Mouse (Mus musculus) layer of hippocampus, adult 8-10 months (tissue): ENCODE measurements at regions not wholly inside any gene's neighbourhood (a gene's known extent, or its start where the extent isn't known, plus 50 kb on each side); places are given as distances from the start of the nearest gene placed in this dataset.

Experiments
- DNase-seq, 2 experiments: peaks; one replicate each; pipeline ENCODE4 v3.0.0; 2022; ENCODE audit warnings: low spot score in 2 of 2

DNA sequence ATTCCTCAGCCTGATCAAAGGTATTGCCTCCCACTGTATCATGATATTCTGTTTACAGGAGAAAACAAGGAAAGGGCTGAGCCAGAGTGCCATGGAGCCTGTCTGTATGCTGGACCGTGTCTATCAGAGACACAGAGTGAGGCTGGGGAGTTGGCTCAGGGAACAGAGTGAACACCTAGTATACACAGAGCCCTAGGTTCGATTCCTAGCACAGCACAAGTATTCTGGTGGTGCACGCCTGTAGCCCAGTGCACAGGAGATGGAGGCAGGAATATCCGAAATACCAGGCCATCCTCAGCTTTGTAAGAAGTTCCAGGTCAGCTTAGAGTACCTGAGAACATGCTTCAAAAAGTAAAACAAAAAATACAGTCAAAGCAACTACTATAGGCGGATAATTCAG lies 237.2 kb upstream of the Adgrl2 start:
- no peak for DNase-seq

DNA sequence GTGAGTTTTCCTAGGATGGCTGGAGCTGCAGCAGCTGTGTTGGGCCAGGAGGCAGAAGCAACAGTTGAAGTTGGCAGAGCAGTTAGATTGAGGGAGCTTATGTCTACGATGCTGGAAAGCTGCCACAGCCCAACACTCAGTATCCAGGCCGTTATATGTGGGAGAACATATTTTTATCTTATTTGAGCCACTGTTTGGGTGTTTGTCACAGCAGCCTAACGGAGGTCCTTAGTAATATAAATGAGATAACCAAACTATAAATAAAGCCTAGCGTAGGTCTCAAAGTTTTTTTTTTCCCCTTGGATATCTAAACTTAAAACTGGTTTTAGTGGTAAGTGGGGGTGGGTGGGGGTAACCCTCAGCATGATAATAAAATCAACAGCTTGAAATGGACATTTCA lies 236.4 kb upstream of the Adgrl2 start:
- DNase-seq: no peak

DNA sequence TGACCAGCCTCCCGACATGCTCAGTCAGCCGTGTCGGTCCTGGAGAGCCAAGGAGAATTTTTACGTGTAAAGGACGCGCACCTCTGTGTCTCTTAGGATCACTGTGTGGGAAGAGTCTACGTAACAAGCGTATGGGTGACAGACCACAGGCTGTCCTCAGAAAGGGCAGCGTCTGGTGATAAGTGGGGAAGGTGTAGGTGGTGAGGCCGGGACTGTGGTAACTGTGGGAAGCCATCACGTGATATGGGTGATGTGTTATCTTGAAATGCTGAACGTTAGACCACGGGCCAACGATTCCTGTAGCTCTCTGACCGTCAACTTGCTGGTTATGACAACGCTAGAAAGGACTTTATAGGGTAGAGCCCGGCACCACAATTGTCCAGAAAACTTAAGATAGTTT lies 235.3 kb upstream of the Adgrl2 start:
- DNase-seq: no peak

DNA sequence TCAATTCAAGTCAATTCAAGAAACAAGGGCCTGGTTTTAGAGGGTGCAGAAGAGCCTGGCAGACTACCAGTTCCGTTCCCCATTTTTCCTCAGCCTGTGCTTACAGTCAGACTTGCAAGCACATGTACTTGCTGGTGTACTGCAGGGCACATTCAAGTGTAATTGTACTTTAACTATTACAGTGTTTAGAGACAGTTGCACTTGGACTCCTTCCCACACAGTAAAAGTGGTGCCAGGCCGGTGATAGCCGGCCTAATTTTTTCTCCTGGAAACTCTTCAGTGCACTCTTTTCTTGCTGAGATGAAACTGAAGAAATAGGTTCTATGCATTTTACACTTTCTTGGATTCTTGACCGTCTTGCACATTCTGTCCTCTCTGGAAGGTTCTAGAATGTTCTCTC lies 233.9 kb upstream of the Adgrl2 start:
- no peak for DNase-seq

DNA sequence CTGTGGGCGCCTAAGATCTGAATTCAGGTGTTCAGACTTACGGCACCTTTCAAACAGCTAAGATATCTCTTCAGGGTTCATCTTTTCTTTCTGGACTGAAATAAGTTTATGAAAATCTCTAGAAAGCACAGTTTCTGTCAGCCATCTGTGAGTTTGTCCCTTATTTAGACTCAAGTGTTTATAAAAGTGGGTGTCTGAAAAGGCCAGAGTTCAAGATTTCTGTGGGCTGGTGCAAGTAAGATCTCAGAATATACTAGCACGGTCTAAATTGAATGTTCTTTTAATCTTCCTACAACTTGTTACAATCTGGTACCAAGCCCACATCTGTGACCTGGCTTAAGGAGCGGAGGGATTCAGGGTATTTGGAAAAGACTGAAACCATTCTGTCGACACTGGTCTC lies 233.4 kb upstream of the Adgrl2 start:
- no peak for DNase-seq

DNA sequence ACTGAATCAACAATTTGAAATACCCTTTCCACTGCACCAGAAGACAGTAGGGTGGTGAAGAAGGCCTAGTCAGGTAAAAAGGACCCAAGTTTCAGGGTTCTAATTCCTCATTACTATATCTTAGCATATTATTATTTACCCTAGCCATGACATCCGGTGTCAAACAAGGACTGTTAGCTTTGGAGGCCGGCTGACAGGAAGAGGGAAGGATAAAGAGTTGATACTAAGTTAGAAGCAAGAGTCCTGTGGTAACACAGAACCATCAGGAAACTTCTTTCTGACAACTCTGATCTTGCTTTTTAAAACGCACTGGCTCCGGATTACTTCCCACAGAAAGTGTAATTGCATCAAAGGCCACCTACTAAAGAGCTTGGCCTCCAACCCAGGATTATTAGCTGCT lies 230.6 kb upstream of the Adgrl2 start:
- DNase-seq: no peak

DNA sequence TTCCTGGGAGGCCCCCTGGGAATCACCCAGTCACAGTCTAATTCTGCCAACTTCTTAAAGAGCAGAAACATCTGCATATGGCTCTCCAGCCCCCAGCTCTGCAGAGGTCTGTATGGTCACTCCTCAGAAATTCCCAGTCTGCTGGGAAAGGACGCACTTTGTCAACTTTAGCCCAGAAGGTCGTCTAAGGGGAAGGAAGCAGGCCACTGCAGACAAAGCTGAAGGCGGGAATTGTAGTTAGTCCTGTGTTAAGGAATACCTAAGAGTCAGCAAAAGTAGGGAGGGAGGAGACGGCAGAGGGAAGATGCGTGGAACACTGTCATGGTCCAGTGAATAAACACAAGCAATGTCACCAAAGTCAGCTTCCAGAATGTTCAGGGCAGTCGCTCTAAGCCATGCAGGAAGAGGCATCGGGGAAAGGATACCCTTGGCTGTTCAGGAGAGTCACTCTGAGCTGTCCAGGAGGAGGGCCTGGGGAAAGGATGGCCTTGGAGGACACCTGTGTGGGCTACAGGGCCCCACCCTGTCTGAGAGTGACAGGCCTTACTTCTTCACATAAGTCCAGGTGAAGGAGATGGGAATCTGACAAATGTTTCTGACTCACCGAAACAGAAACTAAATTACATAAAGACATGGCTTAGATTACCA lies 230.1 kb upstream of the Adgrl2 start:
- DNase-seq: no peak

DNA sequence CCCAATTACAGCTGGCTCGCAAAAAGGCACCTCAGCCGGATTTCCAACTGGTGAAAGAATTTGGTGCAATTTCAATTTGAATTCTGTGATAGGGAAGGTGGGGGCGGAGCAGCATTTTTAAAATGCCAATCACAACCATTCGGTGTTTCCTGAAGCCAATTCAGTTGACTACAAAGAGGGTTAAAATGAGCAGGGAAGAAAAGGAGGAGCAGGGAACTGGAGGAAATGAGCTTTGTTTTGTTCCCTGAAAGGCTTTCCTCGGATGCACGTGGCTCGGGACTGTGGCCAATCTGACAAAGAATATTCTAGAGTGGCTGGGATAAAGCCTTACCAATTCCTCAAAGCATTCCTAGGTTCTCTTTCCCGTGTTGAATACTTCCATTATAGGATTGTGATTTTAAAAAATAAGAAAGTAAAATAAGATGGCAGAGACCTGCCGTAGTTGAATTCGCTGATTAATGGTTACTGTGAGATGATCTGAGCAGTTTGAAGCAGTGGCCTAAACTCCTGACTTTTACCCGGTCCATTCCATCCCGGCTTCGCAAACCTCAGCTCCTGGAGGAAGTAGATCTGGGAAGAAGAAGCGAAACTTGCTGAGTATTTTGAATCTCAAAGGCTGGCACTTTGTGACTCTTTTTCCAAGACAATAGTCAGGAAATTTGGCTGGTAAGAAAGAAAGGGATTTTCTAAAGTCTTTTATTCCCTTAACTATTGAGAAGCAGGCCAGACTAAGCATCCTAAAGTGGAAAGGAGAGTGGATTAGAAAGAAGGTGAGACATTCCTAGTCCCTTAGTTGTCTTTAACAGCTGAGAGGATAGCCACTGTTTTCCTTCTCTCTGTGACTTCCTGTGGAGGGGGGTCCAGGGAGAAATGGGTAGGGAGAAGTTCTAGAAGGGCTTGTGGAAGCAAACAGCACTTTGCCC lies 229.3 kb upstream of the Adgrl2 start:
- DNase-seq: peak in 1 of 2 experiments; percentile 6

DNA sequence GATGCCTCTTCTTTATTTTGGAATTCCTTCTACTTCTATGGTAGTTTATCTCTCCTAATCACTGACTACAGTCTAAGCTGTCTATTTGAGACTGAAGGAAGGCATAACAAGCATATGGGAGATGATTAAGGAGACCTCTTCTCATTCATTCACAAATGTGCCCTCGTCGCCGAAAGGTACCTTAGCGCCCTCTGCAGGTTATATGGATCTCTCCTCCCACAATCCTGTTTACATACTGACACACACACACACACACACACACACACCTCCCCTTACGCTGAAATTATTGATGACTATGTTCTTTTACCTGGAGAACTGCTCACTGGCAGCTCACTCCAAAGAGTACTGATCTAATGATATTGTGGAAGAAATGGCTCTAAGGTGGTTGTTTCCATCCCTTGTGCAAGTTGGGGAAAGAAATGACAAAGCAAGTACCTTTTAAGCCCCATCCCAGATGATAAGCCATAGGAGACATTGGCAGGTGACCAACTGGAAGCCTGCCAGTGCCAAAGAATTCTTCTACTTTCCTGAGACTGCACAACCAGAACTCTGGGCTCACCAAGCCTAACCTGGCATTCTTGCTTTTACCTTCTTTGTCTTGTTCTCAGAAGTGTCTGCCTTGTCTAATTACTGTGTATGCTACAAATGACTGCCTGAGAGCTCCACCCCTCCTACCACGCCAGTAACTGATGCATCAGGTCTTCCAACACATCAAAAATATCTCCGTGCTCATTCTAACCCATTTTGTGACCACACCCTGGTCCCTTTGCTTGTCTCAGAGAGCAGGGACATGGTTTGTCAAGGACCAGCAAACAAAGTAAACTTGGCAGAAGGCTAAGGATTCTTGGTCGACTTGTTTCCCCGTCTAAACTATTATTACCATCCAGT lies 227.8 kb upstream of the Adgrl2 start:
- no peak for DNase-seq

DNA sequence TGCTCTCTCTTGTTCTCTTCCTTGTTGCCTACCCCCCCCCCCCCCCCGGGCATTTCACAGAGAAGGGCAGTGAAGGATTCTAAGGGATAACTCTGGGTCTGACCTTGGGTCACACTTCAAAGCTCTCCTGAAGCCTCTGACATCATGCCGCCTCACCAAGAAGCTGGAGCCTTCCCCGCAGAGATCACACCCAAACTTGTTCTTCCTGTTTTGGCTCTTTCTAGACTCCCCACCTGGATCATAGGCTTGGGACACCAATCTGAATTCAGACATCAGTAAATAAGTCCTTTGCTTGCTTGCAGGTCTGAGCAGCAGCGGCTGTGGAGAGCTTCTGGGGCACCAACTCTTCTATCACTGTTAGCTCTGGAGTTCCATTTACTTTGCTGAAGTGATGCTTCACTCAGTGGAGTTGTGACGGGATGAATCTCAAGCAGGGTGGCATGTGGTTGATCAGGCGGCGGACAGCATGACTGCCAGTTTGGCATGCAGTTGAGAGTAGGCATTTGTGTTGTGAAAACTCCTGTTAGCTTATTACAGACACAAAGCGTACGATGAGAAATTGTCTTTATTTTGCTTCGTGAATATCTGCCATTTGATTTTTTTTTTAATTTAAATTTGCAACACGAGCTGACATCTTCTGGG lies 226.5 kb upstream of the Adgrl2 start:
- DNase-seq: peak; percentile 45 to 52

DNA sequence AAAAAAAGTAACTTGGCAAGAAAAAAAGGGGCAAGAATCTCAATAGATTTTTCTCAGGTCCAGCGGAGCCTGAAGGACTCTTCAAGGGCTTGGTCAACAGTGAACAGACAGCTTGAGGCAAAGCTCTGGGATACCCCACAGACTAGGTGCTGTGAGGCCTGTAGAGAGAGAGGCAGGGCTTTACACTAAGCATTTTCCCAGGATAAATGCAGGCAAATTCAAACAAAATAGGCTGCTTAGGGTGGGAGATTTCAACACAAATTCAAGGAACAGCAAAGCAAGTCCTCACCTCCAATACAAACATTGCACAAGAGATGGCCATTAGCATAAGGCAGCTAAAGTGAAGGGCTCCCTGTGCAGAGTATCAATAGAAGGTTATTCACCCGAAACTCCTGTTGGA lies 225.3 kb upstream of the Adgrl2 start:
- no peak for DNase-seq

DNA sequence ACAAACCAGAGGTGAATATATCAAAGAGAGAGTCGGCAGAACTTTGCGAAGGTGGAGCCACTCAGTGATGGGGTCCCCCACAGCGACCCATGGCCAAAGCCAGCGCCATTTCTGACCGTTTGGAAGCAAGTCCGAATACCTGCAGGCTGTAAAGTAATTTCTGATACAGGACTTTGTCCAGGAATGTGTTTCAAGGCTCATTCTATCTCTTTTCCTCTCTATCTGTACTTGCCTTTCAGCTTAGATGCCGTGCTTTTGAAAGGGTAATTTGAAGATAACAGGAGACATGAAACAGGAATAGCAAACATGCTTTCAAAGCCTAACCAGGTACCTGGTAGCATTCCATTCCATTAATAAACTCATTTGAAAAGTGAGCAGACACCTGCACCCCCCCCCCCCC lies 221.6 kb upstream of the Adgrl2 start:
- DNase-seq: no peak

DNA sequence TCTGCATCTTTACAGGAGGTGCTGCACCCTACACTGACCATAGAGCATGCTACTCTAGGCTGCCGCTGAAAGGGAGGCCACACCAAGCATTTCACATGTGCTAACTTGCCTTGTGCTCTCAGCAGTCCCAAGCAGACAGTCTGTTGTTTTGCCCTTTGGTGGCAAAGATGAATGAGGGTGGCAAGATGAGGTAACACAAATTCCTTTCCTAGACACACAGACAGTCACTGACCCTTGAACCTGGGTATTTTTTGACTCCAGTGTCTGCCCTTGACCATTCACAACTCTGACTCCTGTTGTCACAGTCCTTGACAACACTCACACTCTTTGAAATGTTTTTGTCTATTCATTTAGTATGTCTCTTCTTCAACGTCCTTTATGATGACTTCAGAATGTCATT lies 218.9 kb upstream of the Adgrl2 start:
- DNase-seq: no peak

DNA sequence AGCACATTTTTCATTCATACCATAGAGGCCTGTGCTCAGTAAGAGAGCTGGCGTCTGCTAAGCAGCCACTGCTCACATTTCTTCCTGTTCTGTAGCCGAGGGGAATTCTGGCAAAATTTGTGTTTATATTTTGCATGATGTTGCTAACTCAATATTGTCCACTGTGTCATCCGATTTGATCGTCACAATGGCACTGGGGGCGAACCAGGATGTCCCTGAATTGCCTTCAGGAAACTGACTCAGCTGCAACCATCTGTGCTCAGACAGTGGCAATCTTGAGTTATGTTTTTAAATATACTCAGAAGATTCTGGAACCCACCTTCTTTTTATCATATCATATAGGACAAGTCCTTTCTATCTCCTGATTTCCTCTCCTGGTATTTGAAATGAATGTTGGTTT lies 213.1 kb upstream of the Adgrl2 start:
- no peak for DNase-seq

DNA sequence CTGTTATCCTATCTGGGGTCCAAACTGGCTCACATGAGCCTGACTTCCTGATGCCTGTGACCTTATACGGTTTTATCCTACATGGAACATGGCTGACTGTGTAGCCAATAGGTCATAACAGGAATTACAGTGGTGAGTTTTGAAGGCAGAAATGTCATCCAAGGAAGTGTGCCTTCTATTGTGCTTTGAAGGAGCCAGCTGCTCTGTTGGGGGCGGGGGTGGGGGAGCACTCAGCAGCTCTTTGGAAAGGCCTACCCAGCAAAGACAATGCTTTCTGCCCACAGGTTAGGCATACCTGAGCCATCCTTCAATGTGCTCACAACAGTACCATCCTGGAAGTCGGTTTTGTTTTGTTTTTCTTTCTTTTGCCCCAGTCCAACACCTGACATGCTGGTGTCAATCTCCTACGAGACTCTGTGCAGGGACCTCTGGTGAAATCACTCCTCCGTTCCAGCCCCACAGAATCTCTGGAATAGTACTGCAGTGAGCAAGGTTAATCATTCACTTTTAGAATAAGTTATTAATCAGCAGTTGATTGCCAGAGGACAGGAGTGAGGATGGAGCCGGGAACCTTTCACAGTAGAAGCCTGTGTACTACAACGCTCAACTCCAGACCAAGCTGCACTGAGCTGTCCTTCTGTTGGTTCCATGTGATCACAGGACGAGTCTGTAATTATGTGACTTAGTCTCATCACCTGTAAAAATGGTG lies 206.3 kb upstream of the Adgrl2 start:
- DNase-seq: no peak

DNA sequence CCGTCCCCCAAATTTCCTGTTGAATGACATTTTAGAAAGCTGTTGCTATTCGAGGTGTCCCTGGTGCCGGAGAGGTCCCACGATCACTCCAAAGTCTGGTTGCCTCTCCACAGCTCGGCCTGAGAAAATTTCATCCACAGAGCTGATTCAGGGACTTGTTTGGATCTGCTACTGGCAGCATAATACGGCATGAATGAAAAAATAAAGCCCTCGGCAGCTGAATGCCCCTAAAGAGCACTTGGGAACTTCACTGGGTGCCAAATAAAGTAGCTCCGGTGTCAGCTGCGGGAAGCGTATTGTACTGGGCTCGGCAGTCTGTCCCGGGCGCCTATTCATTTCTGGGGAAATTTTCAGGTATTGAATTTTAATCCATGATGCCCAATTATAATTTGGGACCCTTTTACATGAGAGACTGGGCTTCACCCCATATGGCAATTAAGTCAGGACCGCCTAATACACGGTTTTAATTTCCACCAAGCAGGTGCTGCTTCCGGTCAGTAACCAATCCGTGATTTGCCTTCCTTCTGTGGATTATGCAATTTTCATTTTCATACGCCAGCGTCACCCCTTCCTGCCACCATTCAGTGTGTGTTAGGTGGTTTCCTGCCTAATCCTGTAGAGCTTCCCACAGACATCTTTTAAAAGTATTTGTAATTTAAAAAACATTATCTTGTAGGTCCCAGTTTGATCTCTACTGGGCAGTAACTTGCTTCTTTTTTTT lies 200.7 kb upstream of the Adgrl2 start:
- no peak for DNase-seq

DNA sequence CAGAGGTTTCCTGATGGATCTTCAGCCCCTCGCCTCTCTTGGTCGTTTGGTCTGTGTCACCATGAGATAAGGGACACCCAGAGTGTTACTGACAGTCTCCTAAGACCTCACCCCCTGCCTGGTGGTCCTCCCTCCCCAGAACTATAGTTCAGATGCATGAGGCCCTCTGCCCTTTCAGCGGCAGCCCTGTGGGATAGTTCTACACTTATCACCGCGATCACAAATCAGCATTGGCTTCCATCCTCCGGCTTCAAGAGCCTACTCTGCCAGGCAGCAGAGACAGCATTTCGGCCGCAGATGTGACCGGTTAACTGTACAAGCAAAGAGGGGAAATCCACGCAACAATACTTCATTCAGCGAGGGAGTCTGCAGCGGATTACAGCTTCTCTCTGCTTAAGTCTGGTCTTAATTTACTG lies 193.8 kb upstream of the Adgrl2 start:
- DNase-seq: no peak

DNA sequence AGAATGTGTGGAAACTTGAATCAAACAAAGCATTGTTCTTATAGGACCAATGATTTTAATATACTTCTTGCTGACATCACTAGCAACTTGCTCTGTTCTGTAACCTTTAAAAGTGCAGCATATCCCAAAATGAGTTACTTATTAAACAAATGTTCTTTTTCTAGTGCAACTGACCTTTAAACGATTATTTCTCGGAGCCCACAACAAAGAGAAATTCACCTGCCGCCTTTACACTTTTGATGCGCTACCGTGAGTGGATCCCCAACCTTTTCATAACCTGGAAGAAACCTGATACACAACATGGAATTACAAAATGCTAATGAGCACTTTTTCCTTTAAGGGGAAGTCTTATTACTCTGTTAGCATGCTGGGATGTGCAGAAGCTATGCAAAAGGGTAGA lies 191.7 kb upstream of the Adgrl2 start:
- DNase-seq: no peak

DNA sequence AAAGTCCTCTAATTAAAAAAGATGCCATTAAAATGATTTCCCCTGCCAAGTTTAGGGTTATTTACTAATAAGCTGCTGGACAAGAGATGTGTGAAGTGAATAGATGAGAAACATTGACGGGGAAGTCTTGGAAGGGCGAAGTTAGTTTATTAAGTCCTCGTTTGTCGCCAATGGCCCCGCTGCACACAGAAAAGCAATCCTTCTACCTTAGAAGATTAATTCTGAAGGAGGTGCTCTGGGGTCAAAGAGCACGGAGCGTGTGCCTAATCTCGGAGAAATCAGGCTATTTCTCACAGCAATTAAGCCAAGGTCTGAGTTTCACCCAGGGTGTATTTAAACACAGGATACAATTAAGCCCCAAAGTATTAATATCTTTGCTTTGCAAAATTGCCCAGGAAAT lies 189.8 kb upstream of the Adgrl2 start:
- no peak for DNase-seq

DNA sequence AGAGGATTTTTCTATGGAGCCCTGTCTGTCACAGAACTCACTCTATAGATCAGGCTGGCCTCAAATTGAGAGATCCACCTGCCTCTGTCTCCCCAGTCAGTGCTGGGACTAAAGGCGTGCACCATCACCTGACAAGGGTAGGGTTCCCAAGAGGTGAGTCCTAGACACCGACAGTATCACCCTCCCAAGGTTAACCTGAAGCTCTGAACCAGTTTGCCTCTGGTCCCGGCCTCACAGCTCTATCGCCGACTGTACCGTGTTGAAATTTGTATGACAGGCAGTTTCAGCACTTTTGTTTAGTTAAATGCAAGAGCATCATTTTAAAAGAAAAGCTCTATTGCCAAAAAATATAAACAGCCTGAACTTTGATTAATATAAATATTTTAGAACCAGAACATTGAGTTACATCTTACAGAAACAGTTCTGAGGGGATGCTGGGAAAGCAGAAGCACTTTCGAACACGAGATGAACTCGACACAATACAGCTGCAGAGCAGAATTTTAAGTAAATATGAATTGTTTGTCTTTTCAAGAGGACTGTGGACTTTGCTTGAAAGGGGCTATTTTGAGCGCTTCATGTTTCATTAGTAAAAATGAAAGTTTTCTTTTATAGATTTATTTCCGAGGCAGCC lies 189.2 kb upstream of the Adgrl2 start:
- no peak for DNase-seq
